ENCODE assay signal across 10 mouse cellular contexts in the genomic region with DNA sequence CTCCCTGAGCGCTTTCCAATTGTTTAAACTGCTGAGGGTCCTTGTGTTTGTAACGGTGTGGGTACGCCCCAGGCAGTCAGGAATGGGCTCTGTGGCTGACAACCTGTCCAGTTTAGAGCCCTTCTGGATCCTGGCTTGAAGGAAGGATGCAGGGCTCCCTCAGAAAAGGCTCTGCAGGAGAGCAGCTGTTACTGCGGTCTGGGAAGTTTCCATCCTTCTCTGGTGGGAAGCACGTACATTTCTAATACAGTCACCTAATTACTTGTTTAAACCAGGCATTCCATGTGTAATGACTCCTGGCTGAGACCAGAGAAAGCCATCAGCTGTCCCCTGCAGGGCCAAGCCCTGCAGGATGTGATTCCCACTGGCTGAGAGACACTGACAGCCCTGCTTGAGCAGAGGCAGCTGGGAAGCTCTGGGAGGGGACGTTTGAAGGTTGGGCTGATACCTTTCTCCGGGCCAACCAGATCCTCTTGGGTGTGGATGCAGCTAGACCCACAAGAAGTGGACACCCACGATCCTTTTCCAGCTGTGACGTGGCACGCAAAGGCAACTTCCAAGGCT. TPM values are rescaled to one million over a fixed set of nuclear protein-coding genes. Genes with fewer than 3 reads are reported as not detected.
DNase-seq lines count a peak whose midpoint lies in the region; ATAC-seq lines count a peak whose summit lies in the region.
"Had no signal": no experiment of that assay in that cellular context is flagged by ENCODE, and none has a peak within 500 bp of the region (broad histone marks: within the 10 kb centered on the region; RNA-seq: fewer than 3 reads in every experiment).

No protein-coding gene starts in this region.

- H3K36me3 ChIP-seq in heart, embryonic 10.5 days: no peaks in the 10 kb centered on the region
- H3K36me3 ChIP-seq in lung, embryonic 16.5 days (ENCODE audit: control insufficient read depth, insufficient read depth, low read length): no peaks in the 10 kb centered on the region
- no peaks in the 10 kb centered on the region for H3K36me3 ChIP-seq in limb, embryonic 13.5 days
- H3K36me3 ChIP-seq: intestine, embryonic 15.5 days had no signal

- peak; percentile 69 for ATAC-seq in lung, embryonic 16.5 days (ENCODE audit: low read depth)
- peak; percentile 44; the same call in 1 of the 2 replicates for ATAC-seq in limb, embryonic 13.5 days (ENCODE audit: low FRiP score, low read depth)
- ATAC-seq: intestine, embryonic 15.5 days had no signal

- H3K27me3 ChIP-seq in heart, embryonic 10.5 days (ENCODE audit: insufficient read depth, poor library complexity, severe bottlenecking): peaks cover 26% of the 10 kb centered on the region
- H3K27me3 ChIP-seq in lung, embryonic 16.5 days (ENCODE audit: control insufficient read depth, insufficient read depth, low read depth, low read length): no peaks in the 10 kb centered on the region
- H3K27me3 ChIP-seq in limb, embryonic 13.5 days: peaks cover 48% of the 10 kb centered on the region

- intact Hi-C loops in left cerebral cortex, postnatal 10 days (cut with DNase I): no loop called here

- H3K27ac ChIP-seq in heart, embryonic 10.5 days: no peak overlapping the region
- no peak overlapping the region for H3K27ac ChIP-seq in lung, embryonic 16.5 days (ENCODE audit: low read length)
- no peak overlapping the region for H3K27ac ChIP-seq in limb, embryonic 13.5 days
- H3K27ac ChIP-seq: intestine, embryonic 15.5 days had no signal

- DNase-seq in heart, embryonic 10.5 days (ENCODE audit: low spot score): no peak
- DNase-seq in heart, adult 8-10 months (ENCODE audit: low spot score): no peak
- DNase-seq in lung, adult 18-20 months: no peak
- peak; percentile 53 for DNase-seq in retina, postnatal 1 day
- DNase-seq in right cerebral cortex, postnatal 14 days: no peak
- no peak for DNase-seq in left cerebral cortex, postnatal 10 days (ENCODE audit: extremely low spot score in 1 of 2, low spot score in 2 of 2)

- WGBS in heart, embryonic 10.5 days: 19% methylated on average over 10 of the region's 10 CpGs
- WGBS in lung, embryonic 16.5 days: 15% methylated on average over 10 of the region's 10 CpGs
- WGBS in limb, embryonic 13.5 days: 18% methylated on average over 10 of the region's 10 CpGs

- H3K4me3 ChIP-seq in heart, embryonic 10.5 days: 0 out of 2 replicates have a peak overlapping the region, but pooled peaks have one; percentile 1
- H3K4me3 ChIP-seq in lung, embryonic 16.5 days (ENCODE audit: low read length): no peak overlapping the region
- no peak overlapping the region for H3K4me3 ChIP-seq in limb, embryonic 13.5 days
- H3K4me3 ChIP-seq: intestine, embryonic 15.5 days had no signal

- peaks cover 39% of the 10 kb centered on the region for H3K4me1 ChIP-seq in heart, embryonic 10.5 days
- H3K4me1 ChIP-seq in lung, embryonic 16.5 days (replicated peaks; ENCODE audit: control insufficient read depth, insufficient read depth, low read length): peaks cover 4% of the 10 kb centered on the region; the same call in 1 of the 2 replicates
- H3K4me1 ChIP-seq in limb, embryonic 13.5 days: peaks cover 20% of the 10 kb centered on the region

- H3K9me3 ChIP-seq in heart, embryonic 10.5 days: no peaks in the 10 kb centered on the region
- H3K9me3 ChIP-seq in lung, embryonic 16.5 days (ENCODE audit: control insufficient read depth, low read length): no peaks in the 10 kb centered on the region
- H3K9me3 ChIP-seq in limb, embryonic 13.5 days: no peaks in the 10 kb centered on the region
- H3K9me3 ChIP-seq: intestine, embryonic 15.5 days had no signal

- no peak overlapping the region for H3K9ac ChIP-seq in lung, embryonic 16.5 days (ENCODE audit: low read length)
- no peak overlapping the region for H3K9ac ChIP-seq in limb, embryonic 13.5 days
- H3K9ac ChIP-seq: intestine, embryonic 15.5 days had no signal

- H3K4me2 ChIP-seq in lung, embryonic 16.5 days (ENCODE audit: low read depth, low read length): no peak overlapping the region
- H3K4me2 ChIP-seq in limb, embryonic 13.5 days (replicated peaks): no peak overlapping the region
- H3K4me2 ChIP-seq: intestine, embryonic 15.5 days had no signal

RNA-seq across cellular contexts. Expression of a gene that starts 38.1 kb away (rescaled TPM):
- 5.1 and 6.3 TPM in 2 replicates for polyA plus RNA-seq in heart, embryonic 10.5 days (2016; fragmentation: Nextera tagmentation; extraction: Ambion mirVana)
- 1 to 10 TPM; 3.8 to 6.3 (median 4.7) TPM for total RNA-seq in heart, adult 8-10 months (2022)
- polyA plus RNA-seq in lung, embryonic 16.5 days (2015; fragmentation: Nextera tagmentation; extraction: Ambion mirVana): 2.7 and 3.3 TPM in 2 replicates
- polyA plus RNA-seq in limb, embryonic 13.5 days (2015; fragmentation: Nextera tagmentation; extraction: Ambion mirVana): 5.3 and 5.5 TPM in 2 replicates
- total RNA-seq in left cerebral cortex, postnatal 10 days (2021): 100 to 1,000 TPM; 106 to 111 TPM
- total RNA-seq: megakaryocyte progenitor cell, adult 5-6 weeks had no signal
